Mouse (Mus musculus) yolk sac, embryonic 10.5 days (tissue): ENCODE results near the gene Pdhb.

Experiments used
- DNase-seq: peaks from one replicate; pipeline ENCODE4 v3.0.0-alpha.2; 2017; ENCODE audit warnings: low spot score

Gene Pdhb

GRCm38 (mm10) chr14:8172507-8173410 lies at the start of gene Pdhb:
Pdhb (minus strand) TSS chr14:8173025.
- peak; percentile 99 for DNase-seq

GRCm38 (mm10) chr14:8222561-8222960 lies 49.7 kb upstream of the Pdhb start:
- no peak for DNase-seq

GRCm38 (mm10) chr14:8220912-8221311 lies 48.1 kb upstream of the Pdhb start:
- no peak for DNase-seq

GRCm38 (mm10) chr14:8220306-8220705 lies 47.5 kb upstream of the Pdhb start:
- no peak for DNase-seq

GRCm38 (mm10) chr14:8219876-8220275 lies 47.1 kb upstream of the Pdhb start:
- DNase-seq = no peak

GRCm38 (mm10) chr14:8218730-8219380 lies 46.0 kb upstream of the Pdhb start:
- DNase-seq = no peak

GRCm38 (mm10) chr14:8218238-8218637 lies 45.4 kb upstream of the Pdhb start:
- no peak for DNase-seq

- peak; percentile 57 for DNase-seq
Measured at GRCm38 (mm10) chr14:8216100-8216499, 43.3 kb upstream of the Pdhb start.

GRCm38 (mm10) chr14:8215208-8215778 lies 42.5 kb upstream of the Pdhb start:
- DNase-seq = peak; percentile 57

GRCm38 (mm10) chr14:8214299-8215207 lies 41.7 kb upstream of the Pdhb start:
- peak; percentile 77 for DNase-seq

GRCm38 (mm10) chr14:8213803-8214224 lies 41.0 kb upstream of the Pdhb start, which contains the start of gene Kctd6:
Kctd6 (plus strand) TSS chr14:8214140.
- peak; percentile 99 for DNase-seq

GRCm38 (mm10) chr14:8212996-8213395 lies 40.2 kb upstream of the Pdhb start:
- no peak for DNase-seq

- DNase-seq = no peak
Measured at GRCm38 (mm10) chr14:8209896-8210295, 37.1 kb upstream of the Pdhb start.

- DNase-seq = no peak
Measured at GRCm38 (mm10) chr14:8208876-8209275, 36.1 kb upstream of the Pdhb start.

GRCm38 (mm10) chr14:8207543-8207942 lies 34.7 kb upstream of the Pdhb start:
- no peak for DNase-seq

- DNase-seq = no peak
Measured at GRCm38 (mm10) chr14:8207105-8207504, 34.3 kb upstream of the Pdhb start.

GRCm38 (mm10) chr14:8206179-8206910 lies 33.5 kb upstream of the Pdhb start:
- no peak for DNase-seq

- DNase-seq = no peak
Measured at GRCm38 (mm10) chr14:8201715-8202114, 28.9 kb upstream of the Pdhb start.

- DNase-seq = no peak
Measured at GRCm38 (mm10) chr14:8200769-8201168, 27.9 kb upstream of the Pdhb start.

- DNase-seq = no peak
Measured at GRCm38 (mm10) chr14:8192727-8193126, 19.9 kb upstream of the Pdhb start.

GRCm38 (mm10) chr14:8191331-8191965 lies 18.6 kb upstream of the Pdhb start:
- no peak for DNase-seq
